Mouse (Mus musculus) spleen, adult 2 months (tissue): Measurements from ENCODE around the gene Gpr107. TPM values are rescaled to one million over a fixed set of nuclear protein-coding genes. Genes with fewer than 3 reads are reported as not detected.

ENCODE experiments used
- DNase-seq, 2 experiments: peaks; one replicate each; pipeline versions ENCODE4 v3.0.0 to v3.0.0-alpha.2; 2012 to 2021; ENCODE audit warnings: low spot score in 2 of 2, low read depth in 1 of 2
- H3K27ac ChIP-seq: fragments of 200-500 bp; 2 replicates; pipeline ENCODE4 v1.5.1; 2012; ENCODE audit warnings: low read length, inconsistent platforms; ENCODE audit not compliant: insufficient read depth
- H3K27me3 ChIP-seq: fragments of 200-500 bp; 2 replicates; pipeline ENCODE4 v1.6.1; 2012; ENCODE audit warnings: mild to moderate bottlenecking, moderate library complexity, low read length, inconsistent platforms; ENCODE audit not compliant: control insufficient read depth, insufficient read depth
- H3K36me3 ChIP-seq: fragments of 200-500 bp; 2 replicates; pipeline ENCODE4 v1.6.1; 2012; ENCODE audit warnings: mild to moderate bottlenecking, low read length, inconsistent platforms; ENCODE audit not compliant: control insufficient read depth, insufficient read depth
- H3K4me1 ChIP-seq: fragments of 200-500 bp; 2 replicates; pipeline ENCODE4 v1.6.1; 2011; ENCODE audit warnings: inconsistent platforms; ENCODE audit not compliant: control insufficient read depth, insufficient read depth, insufficient read length
- H3K4me3 ChIP-seq: fragments of 200-500 bp; 2 replicates; pipeline ENCODE4 v1.5.1; 2011; ENCODE audit warnings: mild to moderate bottlenecking, inconsistent platforms; ENCODE audit not compliant: insufficient read depth, insufficient read length; ENCODE audit errors: extremely low read depth
- CTCF ChIP-seq: fragments of 200-500 bp; IDR thresholded peaks from 2 replicates; pipeline ENCODE4 v1.5.1; 2011; ENCODE audit warnings: mild to moderate bottlenecking, inconsistent platforms; ENCODE audit not compliant: insufficient read depth, insufficient read length, insufficient replicate concordance; ENCODE audit errors: extremely low read depth
- POLR2A ChIP-seq: fragments of 200-500 bp; IDR thresholded peaks from 2 replicates; pipeline ENCODE4 v1.6.1; 2011; ENCODE audit warnings: low read depth, low read length, inconsistent platforms
- WGBS: fragments of 180-500 bp; shearing (Covaris S2); methylation state at CpG from one replicate; pipeline ENCODE4 v1.1.7; 2018; 5-methylcytosine and 5-hydroxymethylcytosine counted together
- polyA plus RNA-seq: library from polyadenylated mRNA; depleted of rRNA; stranded (reverse); fragments of >200 nt; gene quantifications from 2 replicates; pipeline ENCODE4 v1.2.3, GENCODE M21; 2012

Gene Gpr107
- polyA plus RNA-seq, 1 experiment, result 15.0 TPM

DNA sequence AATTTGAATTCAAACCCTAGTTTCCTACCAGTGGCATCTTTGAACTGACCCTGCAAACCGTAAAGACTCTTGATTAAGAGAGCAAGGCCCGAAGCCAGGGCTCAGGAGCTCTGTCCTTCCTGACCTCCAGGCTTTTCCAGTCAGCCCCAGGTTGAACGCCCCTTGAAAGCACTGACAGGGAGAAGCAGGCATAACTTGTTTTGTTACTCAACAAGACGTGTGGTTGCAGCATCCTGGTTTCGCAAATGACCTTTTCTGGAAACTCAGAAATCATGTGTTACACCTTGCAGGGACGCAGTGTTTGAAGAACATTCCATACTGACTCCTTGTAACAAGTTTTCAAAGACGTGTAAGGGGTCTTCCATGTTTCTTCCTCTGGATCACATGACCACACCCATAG is 5.1 kb upstream of the Gpr107 start:
- Histone ChIP-seq H3K27me3 (no peaks in the 10 kb centered on the region), H3K36me3 (peaks cover 3% of the 10 kb centered on the region; the same call in 1 of the 2 replicates), H3K4me1 (peaks cover 24% of the 10 kb centered on the region), H3K27ac (no peak overlapping the region), H3K4me3 (no peak overlapping the region)
- WGBS, result 82% methylated on average over 7 of the region's 7 CpGs
- TF ChIP-seq CTCF (no peak), POLR2A (no peak)
- no peak for DNase-seq

DNA sequence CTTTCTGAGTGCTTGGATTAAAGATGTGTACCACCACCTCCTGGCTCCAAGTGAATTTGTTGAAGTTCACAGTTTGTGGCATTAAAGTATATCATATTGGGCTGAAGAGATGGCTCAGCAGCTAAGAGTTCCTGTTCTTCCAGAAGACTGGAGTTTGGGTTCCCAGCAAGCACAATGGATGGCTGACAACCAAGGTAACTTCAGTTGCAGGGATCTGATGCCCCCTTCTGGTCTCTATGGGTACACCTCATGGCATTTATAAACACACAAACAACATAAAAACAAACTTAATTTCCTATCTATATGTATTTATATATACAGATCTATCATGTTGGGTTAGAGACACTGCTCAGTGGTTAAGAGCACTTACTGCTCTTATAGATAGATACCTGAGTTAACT is 1.4 kb upstream of the Gpr107 start:
- TF ChIP-seq POLR2A (no peak), CTCF (peak; percentile 21; the same call in 1 of the 2 replicates)
- DNase-seq, result no peak
- H3K27me3 ChIP-seq, result no peaks in the 10 kb centered on the region
- peaks cover 2% of the 10 kb centered on the region; the same call in 1 of the 2 replicates for H3K4me1 ChIP-seq
- no peak overlapping the region for H3K27ac ChIP-seq
- no peak overlapping the region for H3K4me3 ChIP-seq
- peaks cover 3% of the 10 kb centered on the region; the same call in 1 of the 2 replicates for H3K36me3 ChIP-seq

DNA sequence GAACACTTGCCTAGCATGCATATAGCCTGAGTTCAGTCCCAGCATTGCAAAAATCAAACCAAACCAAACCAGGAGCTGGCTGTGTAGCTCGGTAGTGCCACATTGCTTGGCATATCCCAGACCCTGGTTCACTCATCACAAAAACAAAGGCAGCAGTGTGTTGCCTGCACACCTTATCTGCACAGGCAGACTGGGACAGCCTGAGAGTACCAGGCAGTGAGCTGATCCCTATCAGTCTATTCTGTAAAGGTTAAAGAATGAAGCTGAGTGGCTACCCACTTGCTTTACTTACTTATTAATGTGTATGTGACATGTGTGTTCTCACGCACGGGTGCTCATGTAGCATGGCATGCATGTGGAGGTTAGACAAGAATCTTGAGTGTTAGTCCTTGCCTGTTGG is 4.7 kb downstream of the Gpr107 start:
- no peak overlapping the region for H3K27ac ChIP-seq

DNA sequence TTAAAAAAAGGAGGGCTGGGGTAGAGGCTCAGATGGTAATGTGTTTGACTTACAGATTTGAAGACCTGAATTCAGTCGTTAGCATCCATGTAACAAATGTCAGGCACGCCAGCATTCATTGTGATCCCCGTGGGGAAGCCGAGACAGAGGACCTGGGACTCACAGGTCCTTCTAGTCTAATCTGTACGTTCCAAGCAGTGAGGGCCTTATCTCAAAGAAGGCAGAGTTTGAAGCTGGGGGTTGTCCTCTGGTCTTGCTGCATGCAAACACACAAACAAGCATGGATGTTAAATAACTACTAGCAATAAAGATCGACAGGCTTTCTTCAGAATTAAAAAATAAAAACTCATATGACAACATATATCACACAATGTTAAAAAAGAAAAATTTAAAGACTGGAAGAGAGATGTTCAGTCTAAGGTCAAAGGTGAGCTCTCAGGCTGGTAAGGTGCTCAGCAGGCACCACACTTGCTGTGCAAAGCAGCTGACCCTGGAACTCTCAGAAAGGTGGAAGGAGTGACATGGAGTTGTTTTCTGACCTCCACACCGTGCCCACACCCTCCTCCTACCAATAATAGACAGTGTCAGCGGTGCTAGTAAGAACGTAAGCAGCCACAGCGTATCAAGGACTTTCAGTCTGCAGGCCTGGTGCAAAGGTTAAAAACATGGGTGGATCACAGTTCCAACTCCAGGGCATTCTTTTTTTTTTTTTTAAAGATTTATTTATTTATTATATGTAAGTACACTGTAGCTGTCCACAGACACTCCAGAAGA is 8.2 kb downstream of the Gpr107 start:
- H3K4me1 ChIP-seq, result peaks cover 12% of the 10 kb centered on the region; the same call in 1 of the 2 replicates
- WGBS, result 90% methylated on average over 10 of the region's 10 CpGs
- no peaks in the 10 kb centered on the region for H3K36me3 ChIP-seq
- no peak overlapping the region for H3K27ac ChIP-seq
- DNase-seq, result no peak
- H3K4me3 ChIP-seq, result no peak overlapping the region
- H3K27me3 ChIP-seq, result no peaks in the 10 kb centered on the region
- TF ChIP-seq CTCF, result no peak
- no peak for TF ChIP-seq POLR2A

More for the DNA sequence above, 4.7 kb downstream of the Gpr107 start:
- no peak for DNase-seq
- H3K4me1 ChIP-seq, result peaks cover under 1% of the 10 kb centered on the region; the same call in 1 of the 2 replicates
- no peak overlapping the region for H3K4me3 ChIP-seq
- 91% methylated on average over 3 of the region's 3 CpGs for WGBS
- H3K27me3 ChIP-seq, result no peaks in the 10 kb centered on the region
- TF ChIP-seq CTCF, result no peak
- TF ChIP-seq POLR2A, result no peak
- no peaks in the 10 kb centered on the region for H3K36me3 ChIP-seq

DNA sequence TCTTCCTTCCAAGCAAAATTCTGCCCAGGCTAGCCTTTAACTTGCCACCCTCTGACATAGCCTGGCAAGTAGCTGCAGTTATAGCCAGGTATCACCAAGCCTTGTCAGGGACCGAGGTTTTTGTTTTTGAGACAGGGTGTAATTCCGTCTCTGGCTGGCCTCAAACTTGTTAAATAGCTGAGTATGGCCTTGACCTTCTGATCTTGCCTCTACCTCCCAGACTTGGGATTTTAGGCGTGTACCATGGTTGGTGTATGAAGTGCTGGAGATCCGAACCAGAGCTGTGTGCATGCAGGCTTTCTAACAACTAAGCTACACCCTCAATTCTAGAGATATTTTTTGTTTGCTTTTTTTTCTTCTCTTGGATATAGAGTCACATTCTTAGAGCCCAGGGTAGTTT is 9.5 kb downstream of the Gpr107 start:
- Histone ChIP-seq H3K4me1 (peaks cover 16% of the 10 kb centered on the region; the same call in 1 of the 2 replicates), H3K36me3 (no peaks in the 10 kb centered on the region), H3K4me3 (no peak overlapping the region), H3K27ac (no peak overlapping the region), H3K27me3 (no peaks in the 10 kb centered on the region)
- WGBS, result 88% methylated on average over 4 of the region's 4 CpGs
- no peak for DNase-seq
- no peak for TF ChIP-seq CTCF
- no peak for TF ChIP-seq POLR2A

DNA sequence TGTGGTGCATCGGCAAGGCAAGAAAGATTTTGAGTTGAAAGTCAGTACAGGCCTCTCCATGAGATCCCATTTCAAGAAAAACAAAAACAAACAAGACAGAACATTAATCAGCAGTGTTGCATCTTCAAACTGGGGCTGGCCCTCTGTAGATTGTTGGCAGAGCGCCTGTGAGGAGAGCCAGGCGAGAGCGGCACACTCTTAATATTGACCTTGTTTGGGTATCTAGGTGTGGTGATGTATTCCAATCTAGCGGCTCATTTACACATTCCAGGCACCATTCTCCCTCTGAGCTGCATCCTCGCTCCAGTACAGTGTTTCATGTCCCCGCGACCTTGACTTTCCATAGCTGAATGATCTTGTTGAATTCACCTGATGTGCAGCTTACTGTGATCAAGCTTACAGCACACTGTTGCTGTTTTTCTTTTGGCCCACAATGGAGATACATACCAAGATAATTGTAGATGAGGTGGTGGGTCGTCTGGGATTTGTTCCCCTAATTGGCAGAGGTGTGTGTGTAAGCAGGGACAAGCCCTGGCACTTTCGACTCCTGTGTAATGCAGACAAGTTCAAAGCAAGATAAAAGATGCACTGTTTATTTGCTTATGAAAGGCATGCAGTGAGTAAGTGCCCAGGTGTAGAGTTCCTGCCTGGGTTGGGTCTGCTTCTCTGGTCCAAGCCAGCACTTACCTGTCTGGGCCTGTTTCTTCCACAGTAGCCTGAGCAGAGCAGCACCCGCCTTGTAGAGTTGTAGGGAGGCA is 11.4 kb downstream of the Gpr107 start:
- H3K4me3 ChIP-seq, result no peak overlapping the region
- TF ChIP-seq POLR2A, result no peak
- DNase-seq, result no peak
- H3K27ac ChIP-seq, result no peak overlapping the region
- 87% methylated on average over 11 of the region's 11 CpGs for WGBS
- peaks cover 7% of the 10 kb centered on the region for H3K36me3 ChIP-seq
- peaks cover 16% of the 10 kb centered on the region; the same call in 1 of the 2 replicates for H3K4me1 ChIP-seq
- H3K27me3 ChIP-seq, result no peaks in the 10 kb centered on the region
